Mouse (Mus musculus): Measurements from ENCODE around the gene Frmd4b. TPM values are rescaled to one million over a fixed set of nuclear protein-coding genes. Genes with fewer than 3 reads are reported as not detected.

The Frmd4b gene
- polyA plus RNA-seq, 1 experiment from 2014 or later, result 41.9 TPM

DNA sequence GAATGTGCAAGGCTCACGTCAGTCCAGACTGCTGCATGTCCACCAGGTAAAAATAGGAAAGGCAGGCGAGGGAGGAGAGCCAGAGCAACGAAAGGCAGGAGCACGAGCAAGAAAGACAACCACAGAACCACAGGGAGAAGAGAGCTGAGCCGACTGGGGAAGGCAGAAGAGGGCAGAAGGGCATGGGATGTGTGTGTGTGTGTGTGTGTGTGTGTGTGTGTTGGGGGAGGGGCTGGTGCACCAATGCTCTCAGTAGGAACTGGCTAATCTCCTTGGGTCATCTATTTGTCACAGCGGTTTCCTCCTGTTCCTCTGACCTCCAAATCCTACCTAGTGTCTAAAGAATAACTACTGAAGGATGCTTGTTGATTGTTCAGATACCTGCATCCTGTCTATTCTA is 308.2 kb downstream of the Frmd4b start:
- H3K27me3 ChIP-seq (ENCODE audit: insufficient read depth, poor library complexity, severe bottlenecking), result no peaks in the 10 kb centered on the region
- 51% methylated on average over 6 of the region's 6 CpGs for WGBS
- DNase-seq (ENCODE audit: low spot score), result no peak
- H3K4me3 ChIP-seq, result no peak overlapping the region
- no peaks in the 10 kb centered on the region for H3K9me3 ChIP-seq
- peaks cover 31% of the 10 kb centered on the region for H3K4me1 ChIP-seq (replicated peaks)
- H3K36me3 ChIP-seq, result peaks cover 44% of the 10 kb centered on the region
- 0 out of 2 replicates have a peak overlapping the region, but pooled peaks have one; percentile 6 for H3K27ac ChIP-seq

DNA sequence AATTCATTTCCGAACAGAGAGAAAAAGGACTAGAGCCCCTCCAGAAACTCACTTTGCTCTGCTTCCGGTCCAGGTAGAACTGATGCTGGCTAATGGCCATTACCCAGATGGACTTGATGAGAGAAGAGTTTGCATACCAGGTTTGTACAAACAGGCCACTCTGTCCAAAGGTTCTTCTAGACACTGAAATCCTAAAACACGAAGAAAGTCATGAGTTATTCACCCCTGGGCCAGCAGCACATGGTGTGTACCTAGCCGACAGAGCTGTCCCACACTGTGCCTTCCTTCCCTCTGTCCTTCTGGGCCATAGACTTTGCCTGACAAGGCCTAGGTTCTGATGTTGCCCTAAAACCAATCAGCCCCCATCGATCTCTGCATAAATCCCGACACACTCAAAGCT is 308.8 kb downstream of the Frmd4b start:
- Histone ChIP-seq H3K27ac (no peak overlapping the region), H3K36me3 (peaks cover 50% of the 10 kb centered on the region), H3K9me3 (no peaks in the 10 kb centered on the region), H3K4me1 (replicated peaks) (peaks cover 31% of the 10 kb centered on the region), H3K4me3 (no peak overlapping the region), H3K27me3 (ENCODE audit: insufficient read depth, poor library complexity, severe bottlenecking) (no peaks in the 10 kb centered on the region)
- DNase-seq (ENCODE audit: low spot score), result no peak
- WGBS, result 89% methylated on average over 6 of the region's 6 CpGs

DNA sequence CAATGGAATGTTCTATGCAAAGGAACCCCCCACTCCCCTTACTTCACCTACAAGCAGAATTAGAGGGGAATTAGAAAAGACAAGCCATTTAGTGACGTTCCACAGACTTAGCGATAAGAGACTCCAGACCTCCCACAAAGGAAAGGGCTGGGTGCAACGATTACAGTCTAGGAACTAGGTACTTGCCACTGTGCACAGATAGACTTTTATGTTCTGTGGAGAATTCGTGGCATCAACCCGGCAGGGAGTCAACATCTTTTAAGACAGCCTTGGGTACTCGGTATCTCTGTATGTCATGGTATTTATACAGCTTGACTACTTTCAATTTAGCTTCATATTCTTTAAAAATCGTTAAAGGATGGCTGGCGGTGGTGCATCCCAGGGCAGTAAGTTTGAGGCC is 310.1 kb downstream of the Frmd4b start:
- DNase-seq (ENCODE audit: low spot score), result no peak
- H3K4me1 ChIP-seq (replicated peaks), result peaks cover 20% of the 10 kb centered on the region
- H3K27me3 ChIP-seq (ENCODE audit: insufficient read depth, poor library complexity, severe bottlenecking), result no peaks in the 10 kb centered on the region
- no peak overlapping the region for H3K27ac ChIP-seq
- 84% methylated on average over 8 of the region's 8 CpGs for WGBS
- H3K9me3 ChIP-seq, result no peaks in the 10 kb centered on the region
- peaks cover 61% of the 10 kb centered on the region for H3K36me3 ChIP-seq
- H3K4me3 ChIP-seq, result no peak overlapping the region

DNA sequence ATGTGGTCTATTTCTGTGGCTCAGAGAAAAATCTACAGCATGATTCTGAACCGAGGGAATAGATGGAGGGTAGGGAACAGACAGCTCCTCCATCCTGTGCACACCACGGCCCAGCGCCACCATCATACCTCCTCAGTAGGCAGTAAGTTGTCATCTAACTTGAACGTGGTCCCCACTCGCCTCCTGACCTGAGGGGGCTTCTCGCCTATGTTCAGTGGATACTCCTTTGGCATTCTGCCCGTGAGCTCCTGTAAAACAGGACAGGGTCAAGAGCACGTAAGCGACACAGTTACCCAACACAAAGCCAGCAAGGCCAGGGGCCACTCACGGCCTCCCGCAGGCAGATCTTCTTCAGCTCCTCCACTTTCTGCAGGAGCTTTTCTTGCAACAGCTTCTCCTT is 311.0 kb downstream of the Frmd4b start:
- Histone ChIP-seq H3K4me1 (replicated peaks) (peaks cover 12% of the 10 kb centered on the region), H3K27ac (0 out of 2 replicates have a peak overlapping the region, but pooled peaks have one; percentile 30), H3K4me3 (no peak overlapping the region), H3K36me3 (peaks cover 70% of the 10 kb centered on the region), H3K27me3 (ENCODE audit: insufficient read depth, poor library complexity, severe bottlenecking) (no peaks in the 10 kb centered on the region), H3K9me3 (no peaks in the 10 kb centered on the region)
- no peak for DNase-seq (ENCODE audit: low spot score)
- WGBS, result 89% methylated on average over 11 of the region's 11 CpGs

DNA sequence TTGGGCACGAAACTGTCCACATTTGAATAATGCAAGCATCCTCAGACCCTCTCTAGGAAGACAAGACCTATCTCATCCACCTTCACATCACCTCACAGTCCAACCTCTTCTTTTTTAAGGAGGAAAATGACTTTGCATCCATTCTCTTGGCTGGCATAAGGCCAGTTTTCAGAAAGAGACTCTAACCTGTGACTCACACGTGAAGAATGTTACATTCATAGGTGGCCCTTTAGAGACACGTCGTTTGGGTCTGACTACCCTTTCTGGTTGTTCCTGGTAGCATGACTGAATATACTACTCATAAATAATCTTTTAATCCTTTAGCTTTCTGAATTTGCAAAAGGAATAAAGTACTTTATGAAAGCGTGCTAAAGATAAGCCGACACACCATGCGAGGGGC is 311.9 kb downstream of the Frmd4b start:
- Histone ChIP-seq H3K4me3 (no peak overlapping the region), H3K4me1 (replicated peaks) (0 out of 2 replicates have a peak, but pooled peaks cover 5% of the 10 kb centered on the region), H3K9me3 (no peaks in the 10 kb centered on the region), H3K27me3 (ENCODE audit: insufficient read depth, poor library complexity, severe bottlenecking) (no peaks in the 10 kb centered on the region), H3K36me3 (peaks cover 78% of the 10 kb centered on the region), H3K27ac (no peak overlapping the region)
- 94% methylated on average over 7 of the region's 7 CpGs for WGBS
- DNase-seq (ENCODE audit: low spot score), result no peak

DNA sequence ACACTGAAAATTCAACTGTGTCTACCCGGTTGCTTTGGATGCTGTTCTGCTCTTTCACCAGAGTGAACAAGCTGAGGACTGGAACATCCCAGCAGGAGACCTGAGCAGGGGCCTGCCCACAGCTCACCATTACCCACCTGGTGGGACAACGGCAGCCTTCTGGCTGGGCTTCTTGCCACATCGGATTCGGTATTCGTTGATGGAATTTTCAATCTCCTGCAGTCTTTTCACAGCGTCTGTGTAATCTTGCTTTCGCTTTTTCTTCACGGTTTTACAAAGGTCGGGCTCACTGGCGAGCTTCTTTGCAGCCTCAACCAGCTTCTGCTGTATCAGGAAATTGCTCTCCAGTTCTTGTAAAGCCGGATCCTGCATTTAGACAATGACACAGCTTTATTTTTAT is 312.3 kb downstream of the Frmd4b start:
- Histone ChIP-seq H3K4me3 (no peak overlapping the region), H3K27me3 (ENCODE audit: insufficient read depth, poor library complexity, severe bottlenecking) (no peaks in the 10 kb centered on the region), H3K36me3 (peaks cover 83% of the 10 kb centered on the region), H3K9me3 (no peaks in the 10 kb centered on the region), H3K27ac (no peak overlapping the region), H3K4me1 (replicated peaks) (0 out of 2 replicates have a peak, but pooled peaks cover 5% of the 10 kb centered on the region)
- 75% methylated on average over 11 of the region's 11 CpGs for WGBS
- DNase-seq (ENCODE audit: low spot score), result no peak

DNA sequence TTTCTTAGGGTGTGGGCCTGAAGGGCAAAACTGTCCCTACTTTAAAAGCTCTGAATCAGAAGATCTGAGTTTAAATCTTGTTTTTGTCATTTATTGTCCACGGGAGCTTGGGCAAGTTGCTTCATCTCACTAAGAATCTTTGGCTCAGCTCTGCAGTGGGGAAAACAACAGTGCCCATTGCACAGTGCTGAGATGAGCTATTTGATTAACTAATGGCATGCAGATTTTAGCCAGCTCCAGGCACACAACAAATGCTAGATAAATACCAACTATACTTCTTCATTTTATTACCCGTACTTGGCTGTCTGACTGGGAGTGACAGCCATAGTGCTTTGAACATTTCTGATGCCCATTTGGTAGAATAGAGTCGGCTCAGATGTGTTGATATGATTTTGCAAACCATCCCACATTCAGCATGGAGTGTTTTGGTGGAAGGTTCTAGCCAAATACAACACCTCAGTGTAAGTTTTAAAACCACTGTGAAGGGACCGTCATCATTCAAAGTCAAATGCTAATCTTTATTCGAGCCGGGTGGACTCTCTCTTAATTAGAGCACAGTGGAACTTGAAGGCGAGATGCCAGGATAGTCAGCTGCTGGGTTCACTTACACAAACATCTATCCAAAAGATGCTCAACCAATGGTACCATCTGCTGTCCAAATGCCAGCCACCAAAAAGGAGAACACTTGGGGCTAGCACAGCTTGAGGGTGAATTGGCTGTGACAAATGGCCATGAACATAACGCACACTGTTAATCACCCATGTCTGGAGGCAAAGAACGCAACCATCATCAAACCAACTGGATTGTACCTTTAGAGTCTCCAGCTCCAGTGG is 313.8 kb downstream of the Frmd4b start:
- Histone ChIP-seq H3K4me1 (replicated peaks) (no peaks in the 10 kb centered on the region), H3K36me3 (peaks cover 86% of the 10 kb centered on the region), H3K27ac (no peak overlapping the region), H3K27me3 (ENCODE audit: insufficient read depth, poor library complexity, severe bottlenecking) (no peaks in the 10 kb centered on the region), H3K9me3 (no peaks in the 10 kb centered on the region), H3K4me3 (no peak overlapping the region)
- 87% methylated on average over 9 of the region's 9 CpGs for WGBS
- no peak for DNase-seq (ENCODE audit: low spot score)

DNA sequence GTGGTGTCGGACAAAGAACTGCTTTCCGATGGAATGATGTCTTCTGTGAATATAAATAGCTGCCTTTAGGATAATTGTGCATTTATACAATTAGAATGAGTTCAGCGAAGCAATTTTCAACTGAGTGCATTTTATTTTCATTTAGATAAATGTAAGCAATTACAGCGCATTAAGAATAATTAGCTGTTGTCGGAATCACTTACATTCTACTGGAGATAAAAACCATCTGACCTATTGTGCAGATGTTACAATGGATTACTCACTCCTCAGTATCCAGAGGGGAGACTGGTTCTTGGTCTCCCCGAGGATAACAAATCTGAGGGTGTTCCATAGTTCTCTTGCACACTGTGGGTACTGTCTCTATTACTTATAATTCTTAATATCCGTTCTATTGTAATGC is 315.0 kb downstream of the Frmd4b start:
- Histone ChIP-seq H3K4me3 (no peak overlapping the region), H3K27ac (no peak overlapping the region), H3K4me1 (replicated peaks) (no peaks in the 10 kb centered on the region), H3K36me3 (peaks cover 86% of the 10 kb centered on the region), H3K9me3 (no peaks in the 10 kb centered on the region), H3K27me3 (ENCODE audit: insufficient read depth, poor library complexity, severe bottlenecking) (no peaks in the 10 kb centered on the region)
- WGBS, result 92% methylated on average over 7 of the region's 7 CpGs
- no peak for DNase-seq (ENCODE audit: low spot score)

DNA sequence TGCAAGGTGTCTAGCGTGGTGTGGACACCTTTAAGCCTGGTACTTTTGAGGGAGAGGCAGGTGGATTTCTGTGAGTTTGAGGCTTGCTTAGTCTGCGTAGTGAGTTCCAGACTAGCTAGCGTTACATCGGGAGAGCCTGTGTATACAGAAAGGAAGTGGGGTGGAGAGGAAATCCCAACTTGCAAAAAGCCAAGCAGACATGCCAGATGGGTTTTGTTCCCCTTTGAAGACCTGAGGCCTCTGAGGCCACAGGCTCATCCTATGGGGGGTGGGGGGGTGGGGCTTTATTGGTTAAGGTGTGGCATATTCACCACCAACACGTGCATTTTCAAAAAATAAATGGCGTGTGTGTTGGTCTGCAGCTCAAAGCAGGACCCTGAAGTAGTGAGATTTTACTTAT is 316.7 kb downstream of the Frmd4b start:
- Histone ChIP-seq H3K27me3 (ENCODE audit: insufficient read depth, poor library complexity, severe bottlenecking) (no peaks in the 10 kb centered on the region), H3K27ac (no peak overlapping the region), H3K36me3 (peaks cover 88% of the 10 kb centered on the region), H3K4me3 (no peak overlapping the region), H3K4me1 (replicated peaks) (no peaks in the 10 kb centered on the region), H3K9me3 (no peaks in the 10 kb centered on the region)
- DNase-seq (ENCODE audit: low spot score), result no peak
- WGBS, result 90% methylated on average over 6 of the region's 6 CpGs

DNA sequence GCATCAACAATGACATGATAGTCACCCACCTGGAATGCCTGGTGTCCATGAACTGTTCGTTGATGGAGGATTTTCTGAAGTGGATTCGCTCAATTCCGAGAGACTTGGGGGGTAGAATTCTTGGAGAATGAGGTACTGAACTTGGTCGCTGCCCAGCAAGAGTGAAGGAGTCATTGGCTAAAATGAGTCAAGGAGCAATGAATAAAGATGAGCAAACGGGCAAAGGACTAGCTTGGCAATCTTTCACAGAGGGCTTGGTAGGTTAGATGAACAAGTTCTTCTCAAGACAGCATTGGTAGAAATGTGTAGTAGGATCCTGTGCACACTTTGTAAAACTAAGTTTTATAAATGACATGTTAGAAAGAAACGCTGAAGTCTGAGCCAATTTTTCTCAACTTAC is 317.2 kb downstream of the Frmd4b start:
- Histone ChIP-seq H3K4me3 (no peak overlapping the region), H3K27ac (no peak overlapping the region), H3K9me3 (no peaks in the 10 kb centered on the region), H3K36me3 (peaks cover 88% of the 10 kb centered on the region), H3K4me1 (replicated peaks) (no peaks in the 10 kb centered on the region), H3K27me3 (ENCODE audit: insufficient read depth, poor library complexity, severe bottlenecking) (no peaks in the 10 kb centered on the region)
- no peak for DNase-seq (ENCODE audit: low spot score)
- WGBS, result 93% methylated on average over 6 of the region's 6 CpGs

DNA sequence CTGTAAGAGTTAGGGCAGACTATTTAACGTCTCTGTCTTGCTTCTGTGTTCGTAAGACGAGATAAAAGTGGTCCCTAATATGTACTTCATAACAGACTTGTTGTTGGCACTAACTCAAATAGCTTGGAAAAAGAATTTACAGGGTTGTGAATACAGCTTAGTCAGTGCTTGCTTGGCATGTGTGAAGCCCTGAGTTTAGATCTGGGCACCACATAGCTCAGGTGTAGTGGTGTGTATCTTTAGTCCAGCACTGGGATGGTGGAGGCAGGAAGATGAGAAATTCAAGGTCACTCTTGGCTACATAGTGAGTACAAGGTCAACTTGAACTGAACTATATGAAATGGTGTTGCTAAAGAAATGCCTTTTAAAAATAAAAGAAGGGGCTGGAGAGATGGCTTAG is 320.2 kb downstream of the Frmd4b start:
- H3K36me3 ChIP-seq, result peaks cover 91% of the 10 kb centered on the region
- DNase-seq (ENCODE audit: low spot score), result no peak
- 89% methylated on average over 3 of the region's 3 CpGs for WGBS
- no peaks in the 10 kb centered on the region for H3K9me3 ChIP-seq
- H3K27me3 ChIP-seq (ENCODE audit: insufficient read depth, poor library complexity, severe bottlenecking), result no peaks in the 10 kb centered on the region
- no peak overlapping the region for H3K4me3 ChIP-seq
- H3K27ac ChIP-seq, result no peak overlapping the region
- H3K4me1 ChIP-seq (replicated peaks), result no peaks in the 10 kb centered on the region

DNA sequence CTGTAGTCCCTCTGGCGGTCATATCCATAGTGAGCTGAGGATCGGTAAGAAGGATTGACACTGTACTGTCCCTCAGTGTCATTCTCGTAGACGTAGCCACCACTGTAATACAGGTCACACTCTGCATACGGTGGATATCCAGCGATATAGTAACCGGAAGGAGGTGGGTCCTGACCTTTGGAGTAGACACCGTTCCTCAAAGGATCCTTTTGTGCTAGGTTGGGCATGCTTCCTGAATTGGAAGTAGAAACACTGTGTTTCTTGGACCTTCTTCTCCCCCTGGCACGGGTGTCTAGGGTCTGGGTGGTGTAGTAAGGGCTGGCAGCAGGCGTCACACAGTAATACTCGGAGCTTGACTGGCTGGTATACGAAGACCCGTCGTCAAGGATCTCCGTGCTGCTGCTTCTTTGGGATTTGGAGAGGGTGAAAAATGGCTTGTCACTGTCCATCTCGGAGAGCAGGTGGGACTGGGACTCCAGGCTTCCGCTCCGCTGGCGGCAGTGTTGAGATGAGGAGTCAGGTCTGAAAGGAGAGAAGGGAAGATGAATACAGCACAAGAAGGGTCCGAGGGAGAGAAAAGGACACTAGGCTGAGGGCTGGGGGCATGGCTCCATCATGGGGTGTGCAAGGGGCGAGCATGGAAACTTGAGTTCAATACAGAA is 321.3 kb downstream of the Frmd4b start:
- H3K27me3 ChIP-seq (ENCODE audit: insufficient read depth, poor library complexity, severe bottlenecking), result no peaks in the 10 kb centered on the region
- peaks cover 6% of the 10 kb centered on the region; the same call in 1 of the 2 replicates for H3K4me1 ChIP-seq (replicated peaks)
- no peaks in the 10 kb centered on the region for H3K9me3 ChIP-seq
- H3K36me3 ChIP-seq, result peaks cover 90% of the 10 kb centered on the region
- no peak overlapping the region for H3K4me3 ChIP-seq
- 94% methylated on average over 21 of the region's 21 CpGs for WGBS
- no peak for DNase-seq (ENCODE audit: low spot score)
- H3K27ac ChIP-seq, result no peak overlapping the region

DNA sequence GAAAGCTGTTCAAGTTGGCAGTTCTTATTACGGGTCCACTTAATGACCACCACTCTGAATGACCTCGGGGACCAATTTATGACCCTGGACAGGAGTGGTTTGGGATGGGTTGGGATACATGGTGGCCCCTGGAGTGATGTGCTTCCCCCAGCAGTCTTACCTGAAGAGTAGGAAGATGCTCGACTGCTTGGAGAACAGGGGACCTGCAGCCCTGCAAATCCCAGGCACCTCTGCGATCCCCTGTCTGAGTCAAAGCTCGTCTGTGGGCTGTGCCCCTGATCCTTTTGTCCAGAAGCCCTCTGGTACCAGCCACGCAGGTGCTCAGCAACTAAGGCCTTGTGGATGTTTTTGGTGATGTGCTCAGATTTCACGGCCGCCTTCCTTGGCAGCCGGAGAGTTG is 321.9 kb downstream of the Frmd4b start:
- WGBS, result 93% methylated on average over 9 of the region's 9 CpGs
- H3K27ac ChIP-seq, result no peak overlapping the region
- no peaks in the 10 kb centered on the region for H3K27me3 ChIP-seq (ENCODE audit: insufficient read depth, poor library complexity, severe bottlenecking)
- peaks cover 84% of the 10 kb centered on the region for H3K36me3 ChIP-seq
- peaks cover 11% of the 10 kb centered on the region; the same call in 1 of the 2 replicates for H3K4me1 ChIP-seq (replicated peaks)
- H3K9me3 ChIP-seq, result no peaks in the 10 kb centered on the region
- no peak overlapping the region for H3K4me3 ChIP-seq
- DNase-seq (ENCODE audit: low spot score), result no peak
